Mouse (Mus musculus): ENCODE results near the gene Uba7. TPM values are rescaled to one million over a fixed set of nuclear protein-coding genes. Genes with fewer than 3 reads are reported as not detected.

Gene Uba7
- polyA plus RNA-seq, 1 experiment from 2014 or later: 28.1 TPM

DNA sequence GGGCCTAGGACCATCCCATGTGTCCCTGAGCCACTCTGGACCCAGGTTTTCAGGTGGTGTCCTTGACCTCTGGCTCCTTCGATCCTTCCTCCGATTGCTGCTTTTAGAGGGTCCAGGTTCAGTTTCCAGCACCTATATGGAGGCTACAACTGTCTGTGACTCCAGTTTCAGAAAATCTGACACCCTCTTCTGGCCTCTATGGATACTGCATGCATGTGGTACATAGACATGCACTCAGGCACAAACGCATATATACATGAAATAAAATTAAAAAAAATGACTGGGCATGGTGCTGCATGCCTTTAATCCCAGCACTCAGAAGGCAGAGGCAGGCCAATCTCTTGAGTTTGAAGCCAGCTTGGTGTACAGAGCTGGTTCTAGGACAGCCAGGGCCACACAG is 52.6 kb downstream of the Uba7 start:
- Histone ChIP-seq H3K9me3 (peaks cover 3% of the 10 kb centered on the region; the same call in 1 of the 2 replicates), H3K27ac (no peak overlapping the region), H3K4me2 (no peak overlapping the region), H3K4me1 (no peaks in the 10 kb centered on the region), H3K36me3 (peaks cover 70% of the 10 kb centered on the region), H3K27me3 (no peaks in the 10 kb centered on the region), H3K4me3 (no peak overlapping the region), H3K9ac (no peak overlapping the region)
- no peak for ATAC-seq (ENCODE audit: insufficient number of reproducible peaks, insufficient read depth, low FRiP score, low TSS enrichment, low read depth)
- WGBS: 98% methylated on average over 3 of the region's 3 CpGs

- WGBS: 93% methylated on average over 5 of the region's 5 CpGs
- no peak overlapping the region for H3K4me2 ChIP-seq
- H3K9ac ChIP-seq: no peak overlapping the region
- ATAC-seq (ENCODE audit: insufficient number of reproducible peaks, insufficient read depth, low FRiP score, low TSS enrichment, low read depth): no peak
- no peaks in the 10 kb centered on the region for H3K4me1 ChIP-seq
- peaks cover 68% of the 10 kb centered on the region for H3K36me3 ChIP-seq
- no peak overlapping the region for H3K4me3 ChIP-seq
- H3K27me3 ChIP-seq: no peaks in the 10 kb centered on the region
- no peak overlapping the region for H3K27ac ChIP-seq
- H3K9me3 ChIP-seq: no peaks in the 10 kb centered on the region
These were observed 56.8 kb downstream of the Uba7 start for GRCm38 (mm10) chr9:108032126-108032525.

Other genes with a start within 250 kb of the Uba7 start
- gene Rbm5, start 204.5 kb upstream of the Uba7 start, polyA plus RNA-seq (2015; fragmentation: Nextera tagmentation; extraction: Ambion mirVana): 262 and 274 TPM in 2 replicates
- 102 and 108 TPM in 2 replicates for gene Rbm6, start 102.3 kb upstream of the Uba7 start, polyA plus RNA-seq (2015; fragmentation: Nextera tagmentation; extraction: Ambion mirVana)
- gene Mon1a, start 87.4 kb upstream of the Uba7 start, polyA plus RNA-seq (2015; fragmentation: Nextera tagmentation; extraction: Ambion mirVana): 14.7 and 14.9 TPM in 2 replicates
- gene Mst1r, start 68.6 kb upstream of the Uba7 start, polyA plus RNA-seq (2015; fragmentation: Nextera tagmentation; extraction: Ambion mirVana): 5.1 and 6.3 TPM in 2 replicates
- not detected in 2 replicates for gene Actl11, start 47.0 kb upstream of the Uba7 start, polyA plus RNA-seq (2015; fragmentation: Nextera tagmentation; extraction: Ambion mirVana)
- gene Camkv, start 39.8 kb upstream of the Uba7 start, polyA plus RNA-seq (2015; fragmentation: Nextera tagmentation; extraction: Ambion mirVana): 9.1 and 9.7 TPM in 2 replicates
- gene Traip, start 25.4 kb upstream of the Uba7 start, polyA plus RNA-seq (2015; fragmentation: Nextera tagmentation; extraction: Ambion mirVana): 23.8 and 29.0 TPM in 2 replicates
- gene Gm20661, start 7.6 kb downstream of the Uba7 start, polyA plus RNA-seq (2015; fragmentation: Nextera tagmentation; extraction: Ambion mirVana): 7.2 and 9.9 TPM in 2 replicates
- gene Inka1, start 10.4 kb downstream of the Uba7 start, polyA plus RNA-seq (2015; fragmentation: Nextera tagmentation; extraction: Ambion mirVana): 79.2 and 86.1 TPM in 2 replicates
- gene Cdhr4, start 17.0 kb downstream of the Uba7 start, polyA plus RNA-seq (2015; fragmentation: Nextera tagmentation; extraction: Ambion mirVana): 13.0 and 14.5 TPM in 2 replicates
- 0.58 and 1.3 TPM in 2 replicates for gene Gm20662, start 20.8 kb downstream of the Uba7 start, polyA plus RNA-seq (2015; fragmentation: Nextera tagmentation; extraction: Ambion mirVana)
- 71.4 and 71.9 TPM in 2 replicates for gene Ip6k1, start 27.0 kb downstream of the Uba7 start, polyA plus RNA-seq (2015; fragmentation: Nextera tagmentation; extraction: Ambion mirVana)
- 27.4 and 31.5 TPM in 2 replicates for gene Gmppb, start 73.7 kb downstream of the Uba7 start, polyA plus RNA-seq (2015; fragmentation: Nextera tagmentation; extraction: Ambion mirVana)
- 3.4 and 3.7 TPM in 2 replicates for gene Amigo3, start 77.7 kb downstream of the Uba7 start, polyA plus RNA-seq (2015; fragmentation: Nextera tagmentation; extraction: Ambion mirVana)
- 0.38 and 1.0 TPM in 2 replicates for gene Mst1, start 104.9 kb downstream of the Uba7 start, polyA plus RNA-seq (2015; fragmentation: Nextera tagmentation; extraction: Ambion mirVana)
- gene Rnf123, start 107.8 kb downstream of the Uba7 start, polyA plus RNA-seq (2015; fragmentation: Nextera tagmentation; extraction: Ambion mirVana): 31.2 and 36.2 TPM in 2 replicates
- gene Apeh, start 119.1 kb downstream of the Uba7 start, polyA plus RNA-seq (2015; fragmentation: Nextera tagmentation; extraction: Ambion mirVana): 40.8 and 45.6 TPM in 2 replicates
- gene Bsn, start 214.9 kb downstream of the Uba7 start, polyA plus RNA-seq (2015; fragmentation: Nextera tagmentation; extraction: Ambion mirVana): 0.63 and 0.69 TPM in 2 replicates